Mouse (Mus musculus) megakaryocyte progenitor cell, adult 5-6 weeks (primary cell): ENCODE results near the gene Mcmbp. TPM values are rescaled to one million over a fixed set of nuclear protein-coding genes. Genes with fewer than 3 reads are reported as not detected.

Experiments used
- total RNA-seq, 2 experiments: library from RNA; stranded (forward) in 1 of 2; stranded (reverse) in 1 of 2; fragments of 157-497, 149-512 nt in 1 of 2; fragments of 200-1000 nt in 1 of 2; gene quantifications; 2 replicates each; pipeline versions ENCODE4 v1.2.3 to v1.2.4; 2015 to 2017

Gene Mcmbp
- total RNA-seq, 2 experiments from 2014 or later = 71.7 to 99.5 TPM

Other genes with a start within 250 kb of the Mcmbp start
- 6.8 and 8.5 TPM in 2 replicates for gene Bag3, start 216.9 kb downstream of the Mcmbp start, total RNA-seq (2015)
- gene Bag3, start 216.9 kb downstream of the Mcmbp start, total RNA-seq (2017) = 6.2 and 6.4 TPM in 2 replicates
- 8.4 and 8.8 TPM in 2 replicates for gene Inpp5f, start 129.2 kb downstream of the Mcmbp start, total RNA-seq (2015)
- gene Inpp5f, start 129.2 kb downstream of the Mcmbp start, total RNA-seq (2017) = 9.8 and 11.2 TPM in 2 replicates
- 36.5 and 38.7 TPM in 2 replicates for gene Sec23ip, start 4.4 kb upstream of the Mcmbp start, total RNA-seq (2015)
- gene Sec23ip, start 4.4 kb upstream of the Mcmbp start, total RNA-seq (2017) = 48.2 and 54.3 TPM in 2 replicates